Mouse (Mus musculus) spleen, adult 2 months (tissue): ENCODE measurements around the gene Gstp3.

Experiments
- CTCF ChIP-seq: fragments of 200-500 bp; IDR thresholded peaks from 2 replicates; pipeline ENCODE4 v1.5.1; 2011; ENCODE audit warnings: mild to moderate bottlenecking, inconsistent platforms; ENCODE audit not compliant: insufficient read depth, insufficient read length, insufficient replicate concordance; ENCODE audit errors: extremely low read depth
- POLR2A ChIP-seq: fragments of 200-500 bp; IDR thresholded peaks from 2 replicates; pipeline ENCODE4 v1.6.1; 2011; ENCODE audit warnings: low read depth, low read length, inconsistent platforms

- TF ChIP-seq POLR2A (no peak), CTCF (peak; percentile 75; the same call in 1 of the 2 replicates)
These were observed 11.5 kb downstream of the Gstp3 start for GRCm38 (mm10) chr19:4047859-4048258.
